Mouse (Mus musculus): ENCODE measurements around the gene Ankrd44.
"Not testable (repeated sequence)": the region's sequence is repeated elsewhere in the genome, so short reads cannot be mapped to it uniquely, and the experiment has no call there.

Ankrd44 gene

GRCm38 (mm10) chr1:54925971-54926771 lies at the start of gene Ankrd44:
Ankrd44 (minus strand) TSS chr1:54926387.
- DNase-seq, result peak; percentile 83

GRCm38 (mm10) chr1:54971687-54972404 lies 45.7 kb upstream of the Ankrd44 start:
- DNase-seq, result no peak

GRCm38 (mm10) chr1:54966858-54967257 lies 40.7 kb upstream of the Ankrd44 start:
- DNase-seq, result no peak

DNA sequence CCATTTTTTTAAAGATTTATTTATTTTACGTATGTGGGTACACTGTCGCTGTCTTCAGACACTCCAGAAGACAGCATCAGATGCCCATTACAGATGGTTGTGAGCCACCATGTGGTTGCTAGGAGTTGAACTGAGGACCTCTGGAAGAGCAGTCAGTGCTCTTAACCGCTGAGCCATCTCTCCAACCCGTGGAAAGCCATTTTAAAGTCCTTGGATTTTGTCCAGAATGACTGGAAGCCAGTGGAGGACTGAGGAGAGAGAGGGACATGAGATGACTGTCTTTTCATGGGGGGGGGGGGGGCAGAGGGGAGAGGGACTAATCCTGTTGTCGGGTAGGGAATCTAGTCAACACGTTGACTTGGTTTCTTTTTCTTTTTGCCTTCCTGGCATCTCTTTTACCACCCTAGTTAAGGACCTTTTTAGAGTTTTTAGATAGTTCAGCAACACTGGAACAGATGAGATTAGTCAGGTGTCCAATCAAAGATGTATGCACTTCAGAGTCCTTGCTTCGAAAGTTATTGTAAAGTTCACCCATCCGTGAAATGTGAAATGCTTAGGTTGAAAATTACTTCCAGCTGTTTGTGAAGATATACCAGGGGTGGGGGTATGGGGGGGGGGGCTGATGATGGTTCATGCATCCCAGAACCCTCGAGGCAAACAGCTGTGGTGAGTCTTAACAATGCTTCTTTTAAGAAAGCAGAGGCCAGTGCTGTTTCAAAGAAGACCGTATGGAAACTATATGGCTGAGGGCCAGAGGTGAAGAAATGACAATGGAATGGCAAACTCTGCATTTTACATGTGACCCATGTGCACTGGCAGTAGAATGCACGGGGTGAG lies 39.2 kb upstream of the Ankrd44 start:
- DNase-seq, result no peak

GRCm38 (mm10) chr1:54961724-54962123 lies 35.5 kb upstream of the Ankrd44 start:
- DNase-seq, result no peak

DNA sequence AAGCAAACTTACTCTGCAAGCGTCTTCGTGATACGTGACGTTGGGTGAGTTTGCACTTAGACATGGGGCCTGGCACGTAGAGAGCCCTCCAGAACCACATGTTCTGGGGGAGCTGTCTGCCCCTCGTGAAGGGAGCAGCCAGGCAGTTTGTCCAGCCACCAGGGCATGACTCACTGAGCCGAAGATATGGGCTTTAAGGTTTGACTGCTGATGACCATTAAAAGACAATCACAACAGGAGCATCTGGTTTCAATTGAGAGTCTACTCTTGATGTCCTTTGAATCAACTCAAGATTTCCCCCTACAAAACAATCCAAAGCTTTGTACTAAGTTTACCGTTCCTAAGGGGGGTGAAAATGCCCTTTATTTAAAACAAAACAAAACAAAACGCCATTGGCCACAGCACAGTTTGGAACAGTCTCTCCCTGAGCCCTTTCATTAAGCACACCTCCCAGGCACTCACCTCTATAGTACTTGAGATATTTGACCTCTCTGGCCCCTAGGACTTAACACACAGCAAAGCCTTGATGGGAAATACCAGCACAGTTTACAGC lies 34.5 kb upstream of the Ankrd44 start:
- DNase-seq, result no peak

DNA sequence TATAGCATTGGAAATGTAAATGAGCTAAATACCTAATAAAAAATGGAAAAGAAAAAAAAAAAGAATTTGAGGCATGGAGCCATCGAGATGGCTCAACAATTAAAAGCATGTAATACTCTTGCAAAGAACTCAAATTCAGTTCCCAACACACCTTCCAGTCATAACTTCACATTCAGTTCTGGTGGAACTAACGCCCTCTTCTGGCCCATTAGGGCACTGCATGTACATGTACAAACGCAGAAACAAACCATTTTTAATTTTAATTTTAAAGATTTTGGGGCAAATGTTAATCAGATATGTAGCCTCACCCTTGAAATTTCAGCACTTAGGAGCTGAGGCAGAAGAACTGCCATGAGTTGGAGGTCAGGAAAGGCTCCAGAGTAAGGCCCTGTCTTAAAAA lies 32.3 kb upstream of the Ankrd44 start:
- peak; percentile 14 for DNase-seq

DNA sequence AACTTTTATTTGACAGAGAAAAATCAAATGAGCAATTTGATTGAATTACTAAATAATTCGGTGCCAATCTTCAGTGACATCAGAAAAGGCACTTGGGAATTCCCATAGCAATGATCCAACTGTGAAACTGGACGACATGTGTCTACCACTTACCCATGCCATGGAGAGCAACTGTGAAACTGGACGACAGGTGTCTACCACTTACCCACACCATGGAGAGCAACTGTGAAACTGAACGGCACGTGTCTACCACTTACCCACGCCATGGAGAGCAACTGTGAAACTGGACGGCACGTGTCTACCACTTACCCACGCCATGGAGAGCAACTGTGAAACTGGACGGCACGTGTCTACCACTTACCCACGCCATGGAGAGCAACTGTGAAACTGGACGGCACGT lies 30.8 kb upstream of the Ankrd44 start:
- not testable (repeated sequence) for DNase-seq

GRCm38 (mm10) chr1:54954856-54955255 lies 28.7 kb upstream of the Ankrd44 start:
- DNase-seq, result no peak

DNA sequence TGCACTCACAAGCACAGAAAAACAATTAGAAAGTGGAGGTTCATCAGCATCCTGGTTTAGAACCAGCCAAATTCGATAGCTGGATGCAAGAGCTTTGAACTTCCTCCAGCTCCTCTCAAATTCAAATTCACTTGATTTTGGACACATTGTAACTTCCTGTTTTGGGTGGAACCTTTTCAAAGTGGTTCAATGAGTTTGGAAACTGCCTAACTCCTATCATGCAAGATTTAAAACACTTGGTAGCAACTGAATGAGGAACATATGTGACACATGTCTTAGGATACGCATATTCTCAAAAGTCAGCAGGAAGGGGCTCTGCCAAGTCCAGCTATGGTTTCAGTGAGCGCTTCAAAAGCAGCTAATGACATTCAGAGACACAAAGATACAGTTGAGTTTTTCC lies 18.5 kb upstream of the Ankrd44 start:
- no peak for DNase-seq

- no peak for DNase-seq
These were observed 9.3 kb upstream of the Ankrd44 start for GRCm38 (mm10) chr1:54935466-54935865.

DNA sequence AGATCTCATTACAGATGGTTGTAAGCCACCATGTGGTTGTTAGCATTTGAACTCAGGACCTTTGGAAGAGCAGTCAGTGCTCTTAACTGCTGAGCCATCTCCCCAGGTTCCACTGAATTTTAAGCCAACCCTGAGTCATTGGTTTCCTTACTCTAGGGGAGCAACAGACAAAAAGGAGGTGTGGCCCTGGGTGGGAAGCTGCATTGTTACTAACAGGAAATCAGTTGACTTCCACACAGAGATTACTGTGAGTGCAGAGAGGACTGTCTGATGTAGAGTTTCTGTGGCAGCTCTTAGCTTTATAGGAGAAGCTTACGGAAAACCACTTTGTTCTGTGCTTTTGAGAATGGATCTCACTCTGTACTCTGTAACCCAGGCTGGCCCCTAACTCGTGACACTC lies 8.7 kb upstream of the Ankrd44 start:
- no peak for DNase-seq

- no peak for DNase-seq
These were observed 7.5 kb upstream of the Ankrd44 start for GRCm38 (mm10) chr1:54933646-54934045.

GRCm38 (mm10) chr1:54932456-54933115 lies 6.4 kb upstream of the Ankrd44 start:
- DNase-seq, result no peak

- no peak for DNase-seq
These were observed 5.0 kb upstream of the Ankrd44 start for GRCm38 (mm10) chr1:54931231-54931630.

DNA sequence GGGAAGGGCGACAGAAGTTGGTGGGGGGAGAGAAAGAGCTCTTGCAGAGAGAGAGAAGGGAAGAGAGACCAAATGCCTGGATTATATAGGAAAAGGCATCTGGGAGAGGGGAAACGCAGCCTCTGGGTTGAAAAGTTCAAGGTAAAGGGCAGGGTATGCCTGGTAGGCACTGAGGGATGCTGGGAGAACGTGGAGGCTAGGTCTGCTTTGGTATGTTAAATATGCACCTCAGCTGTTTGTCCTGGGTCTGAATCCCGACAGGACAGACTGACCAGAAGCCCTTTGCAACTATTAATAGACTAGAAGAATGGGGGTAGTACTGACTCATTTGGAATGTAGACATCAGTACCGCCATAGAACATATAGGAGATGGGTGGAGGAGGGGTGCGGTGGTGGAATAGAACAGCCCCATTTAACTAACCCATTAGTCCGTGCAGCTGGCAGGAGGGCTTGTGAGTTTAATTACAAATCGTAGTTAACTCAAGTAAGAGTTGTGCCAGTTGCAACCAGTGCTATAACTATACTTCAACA lies 4.5 kb upstream of the Ankrd44 start:
- no peak for DNase-seq

- peak; percentile 31 for DNase-seq
These were observed 694 bp downstream of the Ankrd44 start for GRCm38 (mm10) chr1:54925451-54925934.

GRCm38 (mm10) chr1:54924760-54925159 lies 1.4 kb downstream of the Ankrd44 start:
- DNase-seq, result no peak

- DNase-seq, result no peak
These were observed 1.9 kb downstream of the Ankrd44 start for GRCm38 (mm10) chr1:54924309-54924685.

GRCm38 (mm10) chr1:54923366-54924308 lies 2.5 kb downstream of the Ankrd44 start:
- peak; percentile 45 for DNase-seq

DNA sequence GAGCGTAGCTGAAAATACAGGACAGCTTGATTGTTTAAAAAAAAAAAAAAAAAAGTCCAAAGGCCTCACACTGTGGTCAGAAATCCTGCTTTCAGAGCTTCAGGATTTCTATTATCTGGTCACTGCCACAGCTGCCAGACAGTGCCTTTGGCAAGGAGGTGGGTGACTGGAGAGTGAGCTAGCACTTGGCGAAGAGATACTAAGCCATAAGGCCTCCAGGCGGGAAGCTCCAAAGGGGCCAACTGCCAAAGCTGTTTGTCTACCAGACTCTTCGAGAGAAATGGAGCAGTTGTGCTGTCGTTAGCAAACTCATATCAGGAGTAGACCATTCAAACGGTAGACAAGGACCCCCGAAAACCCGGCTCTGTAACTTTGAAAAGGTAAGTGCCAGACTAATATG lies 3.5 kb downstream of the Ankrd44 start:
- DNase-seq, result no peak
